ENCODE assay signal across 8 mouse cellular contexts in genomic region chr7:68357407-68357806, GRCm38 (mm10).
DNase-seq lines count a peak whose midpoint lies in the region; ATAC-seq and TF ChIP-seq lines count a peak whose summit lies in the region.

No protein-coding gene starts in this region.

- H3K4me2 ChIP-seq in forebrain, embryonic 12.5 days = no peak overlapping the region
- H3K4me2 ChIP-seq in CH12.LX (ENCODE audit: insufficient read depth, low read depth, poor library complexity, severe bottlenecking) = no peak overlapping the region
- no peak overlapping the region for H3K4me2 ChIP-seq in kidney, embryonic 14.5 days (replicated peaks; ENCODE audit: low read depth, low read length)
- H3K4me2 ChIP-seq in limb, embryonic 12.5 days = 0 out of 2 replicates have a peak overlapping the region, but pooled peaks have one; percentile 13

- H3K27me3 ChIP-seq in forebrain, embryonic 10.5 days (ENCODE audit: poor library complexity, severe bottlenecking) = peaks cover 17% of the 10 kb centered on the region
- H3K27me3 ChIP-seq in forebrain, embryonic 12.5 days = peaks cover 12% of the 10 kb centered on the region; the same call in 1 of the 2 replicates
- no peaks in the 10 kb centered on the region for H3K27me3 ChIP-seq in CH12.LX (replicated peaks)
- H3K27me3 ChIP-seq in kidney, embryonic 14.5 days (ENCODE audit: control insufficient read depth, insufficient read depth, low read length) = no peaks in the 10 kb centered on the region; the same call in 1 of the 2 replicates
- peaks cover 6% of the 10 kb centered on the region; the same call in 1 of the 2 replicates for H3K27me3 ChIP-seq in limb, embryonic 12.5 days

- TF ChIP-seq EP300 in CH12.LX (IDR thresholded peaks at IDR 0.05; ENCODE audit: low read length) = no peak

- DNase-seq in forebrain, embryonic 10.5 days (ENCODE audit: extremely low spot score, low spot score) = peak; percentile 59
- peak; percentile 57 for DNase-seq in CH12.LX (ENCODE audit: extremely low read depth)
- peak; percentile 34 for DNase-seq in c-Kit-positive CD71-positive TER-119-positive erythroid progenitor cells, embryonic 14.5 days (ENCODE audit: low spot score)
- peak; percentile 68 for DNase-seq in fibroblast of lung, adult 2 months (ENCODE audit: low read depth)
- DNase-seq in right cerebral cortex, postnatal 10 days (ENCODE audit: low spot score in 2 of 2) = peak; percentile 70 to 76

- 26% methylated on average over 7 of the region's 7 CpGs for WGBS in forebrain, embryonic 10.5 days
- 26% methylated on average over 7 of the region's 7 CpGs for WGBS in forebrain, embryonic 12.5 days
- WGBS in kidney, embryonic 14.5 days = 17% methylated on average over 7 of the region's 7 CpGs
- 8% methylated on average over 7 of the region's 7 CpGs for WGBS in limb, embryonic 12.5 days

- H3K9me3 ChIP-seq in forebrain, embryonic 10.5 days = no peaks in the 10 kb centered on the region
- no peaks in the 10 kb centered on the region for H3K9me3 ChIP-seq in forebrain, embryonic 12.5 days
- no peaks in the 10 kb centered on the region for H3K9me3 ChIP-seq in CH12.LX (replicated peaks; ENCODE audit: low read length)
- H3K9me3 ChIP-seq in kidney, embryonic 14.5 days (ENCODE audit: control insufficient read depth, low read length) = no peaks in the 10 kb centered on the region
- H3K9me3 ChIP-seq in limb, embryonic 12.5 days = no peaks in the 10 kb centered on the region

- no peak overlapping the region for H3K9ac ChIP-seq in forebrain, embryonic 12.5 days
- no peak overlapping the region for H3K9ac ChIP-seq in CH12.LX (ENCODE audit: insufficient read depth, low read depth)
- H3K9ac ChIP-seq in kidney, embryonic 14.5 days (ENCODE audit: low read depth, low read length) = no peak overlapping the region
- no peak overlapping the region for H3K9ac ChIP-seq in limb, embryonic 12.5 days (replicated peaks)

- H3K4me1 ChIP-seq in forebrain, embryonic 10.5 days = peaks cover 15% of the 10 kb centered on the region
- no peaks in the 10 kb centered on the region; the same call in 1 of the 2 replicates for H3K4me1 ChIP-seq in forebrain, embryonic 12.5 days
- peaks cover 0 to 12% of the 10 kb centered on the region in 2 experiments; a peak in 2 of 4 replicates for H3K4me1 ChIP-seq in CH12.LX (ENCODE audit: control insufficient read depth in 1 of 2, insufficient read depth in 2 of 2)
- no peaks in the 10 kb centered on the region; the same call in 1 of the 2 replicates for H3K4me1 ChIP-seq in kidney, embryonic 14.5 days (ENCODE audit: control insufficient read depth, insufficient read depth, low read length)
- peaks cover 27% of the 10 kb centered on the region for H3K4me1 ChIP-seq in limb, embryonic 12.5 days (replicated peaks)

- dilution Hi-C loops in CH12.LX (cut with MboI; ENCODE audit: extremely low pct_ligation_motif_present, extremely low pct_unique_long_range_greater_than_20kb, low sequenced_read_pairs) = no loop called here

- no peak overlapping the region for H3K4me3 ChIP-seq in forebrain, embryonic 10.5 days
- no peak overlapping the region for H3K4me3 ChIP-seq in forebrain, embryonic 12.5 days (replicated peaks)
- H3K4me3 ChIP-seq in CH12.LX (replicated peaks in 1 of 3; ENCODE audit: low read depth in 2 of 3, low read length in 2 of 3, poor library complexity in 1 of 3) = no peak overlapping the region
- no peak overlapping the region for H3K4me3 ChIP-seq in kidney, embryonic 14.5 days (ENCODE audit: low read length)
- no peak overlapping the region for H3K4me3 ChIP-seq in limb, embryonic 12.5 days (replicated peaks)

- no peak for ATAC-seq in forebrain, embryonic 12.5 days (ENCODE audit: low FRiP score)
- 0 out of 2 replicates have a peak, but pooled peaks have one; percentile 46 for ATAC-seq in kidney, embryonic 14.5 days (ENCODE audit: low FRiP score, low TSS enrichment)
- ATAC-seq in limb, embryonic 12.5 days (ENCODE audit: insufficient number of reproducible peaks, insufficient read depth, low FRiP score, low TSS enrichment, low read depth) = no peak

- peak; percentile 91 to 96 for TF ChIP-seq CTCF in CH12.LX (conservative IDR thresholded peaks at IDR 0.05 in 1 of 2, IDR thresholded peaks at IDR 0.05 in 1 of 2; ENCODE audit: low read depth in 2 of 2, low read length in 2 of 2)

- H3K79me2 ChIP-seq in CH12.LX (replicated peaks; ENCODE audit: control insufficient read depth, extremely low read depth, insufficient read depth, poor library complexity, severe bottlenecking) = no peaks in the 10 kb centered on the region; the same call in 1 of the 2 replicates

- H3K36me3 ChIP-seq in forebrain, embryonic 10.5 days (replicated peaks) = no peaks in the 10 kb centered on the region
- no peaks in the 10 kb centered on the region for H3K36me3 ChIP-seq in forebrain, embryonic 12.5 days (replicated peaks)
- peaks cover 70 to 93% of the 10 kb centered on the region in 2 experiments for H3K36me3 ChIP-seq in CH12.LX (replicated peaks in 1 of 2; ENCODE audit: control insufficient read depth in 1 of 2, insufficient read depth in 1 of 2, low read length in 1 of 2)
- no peaks in the 10 kb centered on the region for H3K36me3 ChIP-seq in kidney, embryonic 14.5 days (ENCODE audit: control insufficient read depth, insufficient read depth, low read length)
- no peaks in the 10 kb centered on the region for H3K36me3 ChIP-seq in limb, embryonic 12.5 days

- TF ChIP-seq RAD21 in CH12.LX (IDR thresholded peaks at IDR 0.05; ENCODE audit: low read depth, low read length) = peak; percentile 89

- in situ Hi-C loops in CH12.LX (cut with MboI; ENCODE audit: low pct_ligation_motif_present, low pct_unique_long_range_greater_than_20kb, low sequenced_read_pairs) = no loop called here

- H3K27ac ChIP-seq in forebrain, embryonic 10.5 days = no peak overlapping the region
- no peak overlapping the region for H3K27ac ChIP-seq in forebrain, embryonic 12.5 days
- H3K27ac ChIP-seq in CH12.LX (ENCODE audit: insufficient read depth, low read depth) = no peak overlapping the region
- no peak overlapping the region for H3K27ac ChIP-seq in kidney, embryonic 14.5 days (ENCODE audit: low read depth, low read length)
- H3K27ac ChIP-seq in limb, embryonic 12.5 days = no peak overlapping the region

- no peak for TF ChIP-seq POLR2A in CH12.LX (IDR thresholded peaks at IDR 0.05; ENCODE audit: low read depth, low read length)

TF ChIP-seq in CH12.LX, 34 proteins besides CTCF, POLR2A, EP300 and RAD21:
- TF ChIP-seq USF1 (IDR thresholded peaks at IDR 0.05; ENCODE audit: low read depth, low read length) (no peak), ZC3H11A (IDR thresholded peaks at IDR 0.05; ENCODE audit: low read depth, low read length) (peak; percentile 13; the same call in 1 of the 2 replicates), KAT2A (IDR thresholded peaks at IDR 0.05; ENCODE audit: insufficient replicate concordance, low read length) (no peak), CHD1 (IDR thresholded peaks at IDR 0.05; ENCODE audit: low read depth, low read length) (no peak), ZKSCAN1 (IDR thresholded peaks at IDR 0.05; ENCODE audit: borderline replicate concordance, low read depth, low read length) (no peak), MAZ (IDR thresholded peaks at IDR 0.05; ENCODE audit: low read depth, low read length) (no peak), PAX5 (IDR thresholded peaks at IDR 0.05; ENCODE audit: low read length) (no peak), JUND (conservative IDR thresholded peaks at IDR 0.05; ENCODE audit: low read depth, low read length) (no peak), MAFK (IDR thresholded peaks at IDR 0.05; ENCODE audit: insufficient replicate concordance, low read length) (no peak), CHD2 (IDR thresholded peaks at IDR 0.05; ENCODE audit: low read length) (no peak), POLR2AphosphoS2 (IDR thresholded peaks at IDR 0.05; ENCODE audit: low read depth, low read length) (no peak), BHLHE40 (IDR thresholded peaks at IDR 0.05; ENCODE audit: low read depth, low read length) (no peak), HCFC1 (IDR thresholded peaks at IDR 0.05; ENCODE audit: low read depth, low read length) (no peak), MXI1 (IDR thresholded peaks at IDR 0.05; ENCODE audit: low read depth, low read length) (no peak), SMC3 (IDR thresholded peaks at IDR 0.05; ENCODE audit: low read depth, low read length) (peak; percentile 69), E2F4 (IDR thresholded peaks at IDR 0.05; ENCODE audit: insufficient replicate concordance, low read depth, low read length) (no peak)
